Mouse (Mus musculus) spleen, adult 2 months (tissue): ENCODE data around the gene Ubr3.
"Not testable (repeated sequence)": the region's sequence is repeated elsewhere in the genome, so short reads cannot be mapped to it uniquely, and the experiment has no call there.

Source experiments
- CTCF ChIP-seq: fragments of 200-500 bp; IDR thresholded peaks from 2 replicates; pipeline ENCODE4 v1.5.1; 2011; ENCODE audit warnings: mild to moderate bottlenecking, inconsistent platforms; ENCODE audit not compliant: insufficient read depth, insufficient read length, insufficient replicate concordance; ENCODE audit errors: extremely low read depth
- POLR2A ChIP-seq: fragments of 200-500 bp; IDR thresholded peaks from 2 replicates; pipeline ENCODE4 v1.6.1; 2011; ENCODE audit warnings: low read depth, low read length, inconsistent platforms

DNA sequence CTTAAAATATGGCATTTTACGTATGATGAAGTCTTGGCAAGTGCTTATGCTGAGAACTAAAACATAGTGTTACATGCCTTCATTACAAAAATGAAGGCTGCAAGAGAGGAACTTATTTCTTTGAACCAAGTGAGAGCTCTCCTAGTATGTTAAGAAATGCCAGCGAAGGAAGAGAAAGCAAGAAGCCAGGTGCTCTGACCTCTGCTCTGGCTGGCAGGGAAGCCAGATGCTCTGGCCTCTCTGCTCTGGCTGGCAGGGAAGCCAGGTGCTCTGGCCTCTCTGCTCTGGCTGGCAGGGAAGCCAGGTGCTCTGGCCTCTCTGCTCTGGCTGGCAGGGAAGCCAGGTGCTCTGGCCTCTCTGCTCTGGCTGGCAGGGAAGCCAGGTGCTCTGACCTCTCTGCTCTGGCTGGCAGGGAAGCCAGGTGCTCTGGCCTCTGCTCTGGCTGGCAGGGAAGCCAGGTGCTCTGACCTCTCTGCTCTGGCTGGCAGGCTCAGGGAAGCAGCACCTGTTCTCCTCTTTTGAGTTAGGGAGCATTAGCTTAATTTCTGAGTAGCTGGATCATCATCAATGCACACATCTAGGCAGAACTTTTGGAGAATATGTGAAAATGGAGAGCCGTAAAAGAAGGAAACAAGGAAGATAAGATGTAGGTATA, 97.2 kb downstream of the Ubr3 start:
- not testable (repeated sequence) for TF ChIP-seq CTCF, POLR2A
